ENCODE assay signal across 8 mouse cellular contexts in genomic region chr15:12795457-12795894, GRCm38 (mm10). TPM values are rescaled to one million over a fixed set of nuclear protein-coding genes. Genes with fewer than 3 reads are reported as not detected.
DNase-seq lines count a peak whose midpoint lies in the region; ATAC-seq lines count a peak whose summit lies in the region.

No protein-coding gene starts in this region.

- H3K9ac ChIP-seq in forebrain, embryonic 14.5 days (ENCODE audit: low read length), result no peak overlapping the region
- H3K9ac ChIP-seq in limb, embryonic 13.5 days, result no peak overlapping the region
- H3K9ac ChIP-seq in neural tube, embryonic 12.5 days, result no peak overlapping the region

- ATAC-seq in forebrain, embryonic 14.5 days, result peak; percentile 65
- ATAC-seq in limb, embryonic 13.5 days (ENCODE audit: low FRiP score, low read depth), result peak; percentile 45; the same call in 1 of the 2 replicates
- ATAC-seq in neural tube, embryonic 12.5 days (ENCODE audit: low FRiP score, low read depth), result peak; percentile 70

- WGBS in forebrain, embryonic 14.5 days, result 3% methylated on average over 2 of the region's 2 CpGs
- WGBS in limb, embryonic 13.5 days, result 0% methylated on average over 2 of the region's 2 CpGs
- WGBS in neural tube, embryonic 12.5 days, result 4% methylated on average over 2 of the region's 2 CpGs

- no peak overlapping the region for H3K4me2 ChIP-seq in forebrain, embryonic 14.5 days (ENCODE audit: low read length)
- H3K4me2 ChIP-seq in limb, embryonic 13.5 days (replicated peaks), result no peak overlapping the region
- no peak overlapping the region for H3K4me2 ChIP-seq in neural tube, embryonic 12.5 days (replicated peaks)

- peak; percentile 37 for DNase-seq in urinary bladder, postnatal 25 days (ENCODE audit: low spot score)
- no peak for DNase-seq in urinary bladder, postnatal 10 days (ENCODE audit: low spot score)
- peak; percentile 73 for DNase-seq in c-Kit-positive CD71-positive TER-119-negative erythroid progenitor cells, embryonic 14.5 days (ENCODE audit: low read depth)
- peak; percentile 94 for DNase-seq in forebrain, embryonic 14.5 days (ENCODE audit: low spot score)
- peak; percentile 36 for DNase-seq in kidney, adult 18-20 months
- DNase-seq in thymus, postnatal 0 days (ENCODE audit: low spot score), result peak; percentile 87

- no peaks in the 10 kb centered on the region for H3K27me3 ChIP-seq in forebrain, embryonic 14.5 days (replicated peaks; ENCODE audit: control insufficient read depth, insufficient read depth, low read length)
- H3K27me3 ChIP-seq in limb, embryonic 13.5 days, result no peaks in the 10 kb centered on the region
- H3K27me3 ChIP-seq in neural tube, embryonic 12.5 days (replicated peaks), result no peaks in the 10 kb centered on the region

- no peaks in the 10 kb centered on the region for H3K9me3 ChIP-seq in forebrain, embryonic 14.5 days (replicated peaks; ENCODE audit: control insufficient read depth, low read length)
- H3K9me3 ChIP-seq in limb, embryonic 13.5 days, result no peaks in the 10 kb centered on the region
- no peaks in the 10 kb centered on the region for H3K9me3 ChIP-seq in neural tube, embryonic 12.5 days

- no peaks in the 10 kb centered on the region for H3K4me1 ChIP-seq in forebrain, embryonic 14.5 days (ENCODE audit: control insufficient read depth, insufficient read depth, low read length)
- H3K4me1 ChIP-seq in limb, embryonic 13.5 days, result no peaks in the 10 kb centered on the region
- no peaks in the 10 kb centered on the region for H3K4me1 ChIP-seq in neural tube, embryonic 12.5 days

- no peak overlapping the region for H3K27ac ChIP-seq in forebrain, embryonic 14.5 days (ENCODE audit: low read depth, low read length)
- no peak overlapping the region for H3K27ac ChIP-seq in limb, embryonic 13.5 days
- H3K27ac ChIP-seq in neural tube, embryonic 12.5 days, result no peak overlapping the region

- no peak overlapping the region for H3K4me3 ChIP-seq in forebrain, embryonic 14.5 days (ENCODE audit: low read depth, low read length)
- H3K4me3 ChIP-seq in limb, embryonic 13.5 days, result no peak overlapping the region
- H3K4me3 ChIP-seq in neural tube, embryonic 12.5 days, result no peak overlapping the region

- no peaks in the 10 kb centered on the region for H3K36me3 ChIP-seq in forebrain, embryonic 14.5 days (ENCODE audit: control insufficient read depth, insufficient read depth, low read length)
- H3K36me3 ChIP-seq in limb, embryonic 13.5 days, result no peaks in the 10 kb centered on the region
- H3K36me3 ChIP-seq in neural tube, embryonic 12.5 days, result no peaks in the 10 kb centered on the region

RNA-seq across cellular contexts. Expression of gene 6030458C11Rik, which starts 29.0 kb away (rescaled TPM):
- 13.2 and 17.1 TPM in 2 replicates for polyA plus RNA-seq in forebrain, embryonic 14.5 days (2014; fragmentation: Nextera tagmentation; extraction: Ambion mirVana)
- 49.7 and 51.1 TPM in 2 replicates for polyA plus RNA-seq in limb, embryonic 13.5 days (2015; fragmentation: Nextera tagmentation; extraction: Ambion mirVana)
- polyA plus RNA-seq in neural tube, embryonic 12.5 days (2016; fragmentation: Nextera tagmentation; extraction: Ambion mirVana), result 39.5 and 42.7 TPM in 2 replicates
- 25.3 and 29.6 TPM in 2 replicates for polyA plus RNA-seq in thymus, postnatal 0 days (2015; fragmentation: Nextera tagmentation; extraction: Ambion mirVana)

RNA-seq across cellular contexts. Expression of gene Drosha, which starts 29.1 kb away (rescaled TPM):
- 50.2 and 60.4 TPM in 2 replicates for polyA plus RNA-seq in forebrain, embryonic 14.5 days (2014; fragmentation: Nextera tagmentation; extraction: Ambion mirVana)
- polyA plus RNA-seq in limb, embryonic 13.5 days (2015; fragmentation: Nextera tagmentation; extraction: Ambion mirVana), result 41.0 and 47.6 TPM in 2 replicates
- 57.0 and 64.7 TPM in 2 replicates for polyA plus RNA-seq in neural tube, embryonic 12.5 days (2016; fragmentation: Nextera tagmentation; extraction: Ambion mirVana)
- polyA plus RNA-seq in thymus, postnatal 0 days (2015; fragmentation: Nextera tagmentation; extraction: Ambion mirVana), result 15.4 and 18.8 TPM in 2 replicates

RNA-seq across cellular contexts. Expression of gene Pdzd2, which starts 55.8 kb away (rescaled TPM):
- polyA plus RNA-seq in forebrain, embryonic 14.5 days (2014; fragmentation: Nextera tagmentation; extraction: Ambion mirVana), result 3.3 and 5.0 TPM in 2 replicates
- 28.6 TPM in 2 replicates for polyA plus RNA-seq in limb, embryonic 13.5 days (2015; fragmentation: Nextera tagmentation; extraction: Ambion mirVana)
- polyA plus RNA-seq in neural tube, embryonic 12.5 days (2016; fragmentation: Nextera tagmentation; extraction: Ambion mirVana), result 7.3 and 9.0 TPM in 2 replicates
- 5.2 and 6.3 TPM in 2 replicates for polyA plus RNA-seq in thymus, postnatal 0 days (2015; fragmentation: Nextera tagmentation; extraction: Ambion mirVana)
